Mouse (Mus musculus) right cerebral cortex, postnatal 4 days (tissue): ENCODE data around the gene P3h1.
A peak's percentile ranks its signal among the peaks of the same experiment; 100 is the strongest.
"Not testable (repeated sequence)": the region's sequence is repeated elsewhere in the genome, so short reads cannot be mapped to it uniquely, and the experiment has no call there.

Source experiments
- DNase-seq: peaks from one replicate; pipeline ENCODE4 v3.0.0-alpha.2; 2022

P3h1 gene

GRCm38 (mm10) chr4:119278784-119279183 is 46.1 kb downstream of the P3h1 start:
- not testable (repeated sequence) for DNase-seq

- DNase-seq: no peak
These were observed 52.1 kb downstream of the P3h1 start for GRCm38 (mm10) chr4:119284861-119285260.

- no peak for DNase-seq
These were observed 52.6 kb downstream of the P3h1 start for GRCm38 (mm10) chr4:119285336-119285735.

GRCm38 (mm10) chr4:119291921-119292320 is 59.2 kb downstream of the P3h1 start:
- DNase-seq: no peak

- peak; percentile 61 for DNase-seq
These were observed 60.3 kb downstream of the P3h1 start for GRCm38 (mm10) chr4:119292771-119293573.

GRCm38 (mm10) chr4:119293574-119294258 is 61.0 kb downstream of the P3h1 start:
- peak; percentile 44 for DNase-seq

- peak; percentile 100 for DNase-seq
These were observed 61.9 kb downstream of the P3h1 start, which contains the start of gene Ybx1 for GRCm38 (mm10) chr4:119294415-119295133. Gene Ybx1 (minus strand): TSS chr4:119294604.

- no peak for DNase-seq
These were observed 62.4 kb downstream of the P3h1 start for GRCm38 (mm10) chr4:119295134-119295453.

GRCm38 (mm10) chr4:119297361-119297760 is 64.6 kb downstream of the P3h1 start:
- no peak for DNase-seq
